Comparison of ENCODE assay signal across 8 mouse cellular contexts in genomic region chr7:80832996-80833650, GRCm38 (mm10). TPM values are rescaled to one million over a fixed set of nuclear protein-coding genes. Genes with fewer than 3 reads are reported as not detected.
DNase-seq lines count a peak whose midpoint lies in the region; ATAC-seq and TF ChIP-seq lines count a peak whose summit lies in the region.
"Not testable (repeated sequence)": the region's sequence is repeated elsewhere in the genome, so short reads cannot be mapped to it uniquely, and the experiment has no call there.

No protein-coding gene starts in this region.

- TF ChIP-seq POLR2A in heart, adult 2 months (IDR thresholded peaks at IDR 0.05; ENCODE audit: insufficient read depth, low read depth, low read length), result not testable (repeated sequence)

- not testable (repeated sequence) for H3K36me3 ChIP-seq in heart, adult 2 months (ENCODE audit: control insufficient read depth, insufficient read depth, low read length); limb, embryonic 11.5 days (ENCODE audit: control insufficient read depth, insufficient read depth, low read length)

- intact Hi-C loops in heart, adult 2 months (cut with DNase I), result loop anchor here (2.0 kb wide), 1 partner anchor 28 kb away; no protein-coding TSS in a partner anchor

- TF ChIP-seq CTCF in heart, adult 2 months (IDR thresholded peaks at IDR 0.05), result peak; percentile 16; the same call in 1 of the 2 replicates

- DNase-seq in Muller cell, postnatal 12 days (ENCODE audit: inconsistent ontology term), result peak; percentile 72
- peak; percentile 24 for DNase-seq in embryo, embryonic 11.5 days (ENCODE audit: low read depth, low spot score)
- DNase-seq in heart, adult 2 months, result peak; percentile 55 to 67
- DNase-seq in limb, embryonic 11.5 days (ENCODE audit: low spot score), result peak; percentile 76
- peak; percentile 77 for DNase-seq in retina, embryonic 14.5 days (ENCODE audit: low spot score)
- peak; percentile 87 to 95 for DNase-seq in thymus, postnatal 36 days

- not testable (repeated sequence) for H3K4me1 ChIP-seq in heart, adult 2 months (ENCODE audit: control insufficient read depth, insufficient read depth, low read length); limb, embryonic 11.5 days (ENCODE audit: control insufficient read depth, insufficient read depth, low read length)

- H3K27me3 ChIP-seq in heart, adult 2 months (ENCODE audit: control insufficient read depth, insufficient read depth, low read length); limb, embryonic 11.5 days (ENCODE audit: control insufficient read depth, insufficient read depth, low read length): not testable (repeated sequence)

- H3K79me2 ChIP-seq in heart, adult 2 months (replicated peaks; ENCODE audit: control insufficient read depth, insufficient read depth, low read length), result not testable (repeated sequence)

- not testable (repeated sequence) for H3K4me3 ChIP-seq in heart, adult 2 months; limb, embryonic 11.5 days (ENCODE audit: low read depth, low read length)

- not testable (repeated sequence) for H3K9me3 ChIP-seq in limb, embryonic 11.5 days (ENCODE audit: control insufficient read depth, low read length)

- H3K27ac ChIP-seq in heart, adult 2 months; limb, embryonic 11.5 days (replicated peaks; ENCODE audit: low read depth, low read length): not testable (repeated sequence)

- H3K9ac ChIP-seq in heart, adult 2 months (ENCODE audit: low read depth, low read length); limb, embryonic 11.5 days (ENCODE audit: low read length): not testable (repeated sequence)

- peak; percentile 38 for ATAC-seq in inflammation-experienced regulatory T-cells, adult 6 months
- ATAC-seq in limb, embryonic 11.5 days (ENCODE audit: insufficient number of reproducible peaks, low FRiP score, low TSS enrichment, low read depth), result 0 out of 2 replicates have a peak, but pooled peaks have one; percentile 77
- peak; percentile 38 for ATAC-seq in megakaryocyte, adult 5-6 weeks (ENCODE audit: poor library complexity, severe bottlenecking)

- WGBS in heart, adult 2 months, result 28% methylated on average over 14 of the region's 14 CpGs
- 12% methylated on average over 13 of the region's 14 CpGs for WGBS in limb, embryonic 11.5 days

- not testable (repeated sequence) for TF ChIP-seq EP300 in heart, adult 2 months (IDR thresholded peaks at IDR 0.05; ENCODE audit: insufficient read depth, low read depth, low read length)

- not testable (repeated sequence) for H3K4me2 ChIP-seq in limb, embryonic 11.5 days (ENCODE audit: low read depth, severe bottlenecking)

RNA-seq across cellular contexts. Expression of gene Iqgap1, which starts 7.3 kb away (rescaled TPM):
- 10 to 100 TPM; 33.5 to 35.8 TPM for total RNA-seq in heart, adult 2 months (2021)
- 34.8 and 47.5 TPM in 2 replicates for polyA plus RNA-seq in heart, adult 2 months (2012; rRNA removed)
- polyA plus RNA-seq in inflammation-experienced regulatory T-cells, adult 6 months (2017; shearing (Covaris generic)), result 100 to 1,000 TPM; 197 to 297 (median 271) TPM
- 25.9 and 30.3 TPM in 2 replicates for polyA plus RNA-seq in limb, embryonic 11.5 days (2014; fragmentation: Nextera tagmentation; extraction: Ambion mirVana)
- total RNA-seq in megakaryocyte, adult 5-6 weeks (2015), result 246 and 291 TPM in 2 replicates
- total RNA-seq in megakaryocyte, adult 5-6 weeks (2017), result 287 and 303 TPM in 2 replicates

RNA-seq across cellular contexts. Expression of gene Zscan2, which starts 27.6 kb away (rescaled TPM):
- total RNA-seq in heart, adult 2 months (2021), result 1 to 10 TPM; 5.7 to 6.3 TPM
- 3.0 and 4.0 TPM in 2 replicates for polyA plus RNA-seq in heart, adult 2 months (2012; rRNA removed)
- polyA plus RNA-seq in inflammation-experienced regulatory T-cells, adult 6 months (2017; shearing (Covaris generic)), result 1 to 10 TPM; 2.4 to 3.1 (median 2.6) TPM
- 5.4 and 5.5 TPM in 2 replicates for polyA plus RNA-seq in limb, embryonic 11.5 days (2014; fragmentation: Nextera tagmentation; extraction: Ambion mirVana)
- total RNA-seq in megakaryocyte, adult 5-6 weeks (2015), result 1.6 and 2.0 TPM in 2 replicates
- total RNA-seq in megakaryocyte, adult 5-6 weeks (2017), result 1.5 and 2.9 TPM in 2 replicates

Comparison
In these comparisons a context has a peak if more than half of its experiments do, and no peak if none do; other contexts are left out.
1. DNase-seq: peak in every context shown above with its lines; median percentile 91 in thymus, postnatal 36 days; 77 in retina, embryonic 14.5 days; 76 in limb, embryonic 11.5 days; 72 in Muller cell, postnatal 12 days; 61 in heart, adult 2 months; 24 in embryo, embryonic 11.5 days.